Mouse (Mus musculus) common myeloid progenitor, adult 5-6 weeks (primary cell): ENCODE measurements around the gene Mien1. TPM values are rescaled to one million over a fixed set of nuclear protein-coding genes. Genes with fewer than 3 reads are reported as not detected.

ENCODE experiments used
- ATAC-seq: replicated peaks from 2 replicates; pipeline ENCODE4 v1.8.0; 2016; ENCODE audit warnings: low read depth, mild to moderate bottlenecking, moderate TSS enrichment, inconsistent platforms; ENCODE audit not compliant: poor library complexity, severe bottlenecking
- total RNA-seq: library from RNA; stranded (forward); fragments of 200-1000, 187-1606 nt; gene quantifications from 2 replicates; pipeline ENCODE4 v1.2.3, GENCODE M21; 2017

Mien1 gene
- total RNA-seq, 1 experiment from 2014 or later = 24.4 TPM

- peak; percentile 40 for ATAC-seq
Measured at GRCm38 (mm10) chr11:98392645-98393044, 46.1 kb downstream of the Mien1 start.

GRCm38 (mm10) chr11:98392034-98392433 is 46.8 kb downstream of the Mien1 start:
- ATAC-seq = no peak

- ATAC-seq = no peak
Measured at GRCm38 (mm10) chr11:98390141-98390540, 48.6 kb downstream of the Mien1 start.

GRCm38 (mm10) chr11:98389221-98389780 is 49.5 kb downstream of the Mien1 start:
- ATAC-seq = peak; percentile 38

GRCm38 (mm10) chr11:98388282-98388681 is 50.5 kb downstream of the Mien1 start:
- no peak for ATAC-seq

Other genes starting within 250 kb of the Mien1 start
- 53.2 and 58.4 TPM in 2 replicates for gene Med1, start 245.7 kb downstream of the Mien1 start, total RNA-seq
- 59.3 and 67.3 TPM in 2 replicates for gene Cdk12, start 235.9 kb downstream of the Mien1 start, total RNA-seq
- not detected in 2 replicates for gene Neurod2, start 109.3 kb downstream of the Mien1 start, total RNA-seq
- gene Ppp1r1b, start 90.6 kb downstream of the Mien1 start, total RNA-seq = not detected in 2 replicates
- gene Stard3, start 80.6 kb downstream of the Mien1 start, total RNA-seq = 10.2 and 14.2 TPM in 2 replicates
- not detected in 2 replicates for gene Tcap, start 55.2 kb downstream of the Mien1 start, total RNA-seq
- gene Pnmt, start 52.5 kb downstream of the Mien1 start, total RNA-seq = not detected in 2 replicates
- 0.34 and 4.8 TPM in 2 replicates for gene Pgap3, start 38.5 kb downstream of the Mien1 start, total RNA-seq
- gene Erbb2, start 26.5 kb downstream of the Mien1 start, total RNA-seq = not detected in 2 replicates
- gene Grb7, start 7.4 kb upstream of the Mien1 start, total RNA-seq = not detected in 2 replicates
- 0.15 TPM in 1 of 2 replicates, not detected in the other for gene Ikzf3, start 107.0 kb upstream of the Mien1 start, total RNA-seq
- 0.59 and 2.8 TPM in 2 replicates for gene Zpbp2, start 112.1 kb upstream of the Mien1 start, total RNA-seq
- gene Ormdl3, start 148.4 kb upstream of the Mien1 start, total RNA-seq = 17.9 and 19.2 TPM in 2 replicates
- not detected in 2 replicates for gene Lrrc3c, start 159.3 kb upstream of the Mien1 start, total RNA-seq
- gene Gm12355, start 186.7 kb upstream of the Mien1 start, total RNA-seq = 5.8 and 9.3 TPM in 2 replicates
- not detected in 2 replicates for gene Gsdma3, start 187.4 kb upstream of the Mien1 start, total RNA-seq
- not detected in 2 replicates for gene Gsdma2, start 207.8 kb upstream of the Mien1 start, total RNA-seq
- gene Gsdma, start 225.4 kb upstream of the Mien1 start, total RNA-seq = 0.05 TPM in 1 of 2 replicates, not detected in the other
- gene Psmd3, start 243.6 kb upstream of the Mien1 start, total RNA-seq = 53.7 and 88.9 TPM in 2 replicates